Mouse (Mus musculus): ENCODE data around the gene Tmcc3. TPM values are rescaled to one million over a fixed set of nuclear protein-coding genes. Genes with fewer than 3 reads are reported as not detected.

Gene Tmcc3
- polyA plus RNA-seq, 1 experiment from 2014 or later: 2.8 TPM

DNA sequence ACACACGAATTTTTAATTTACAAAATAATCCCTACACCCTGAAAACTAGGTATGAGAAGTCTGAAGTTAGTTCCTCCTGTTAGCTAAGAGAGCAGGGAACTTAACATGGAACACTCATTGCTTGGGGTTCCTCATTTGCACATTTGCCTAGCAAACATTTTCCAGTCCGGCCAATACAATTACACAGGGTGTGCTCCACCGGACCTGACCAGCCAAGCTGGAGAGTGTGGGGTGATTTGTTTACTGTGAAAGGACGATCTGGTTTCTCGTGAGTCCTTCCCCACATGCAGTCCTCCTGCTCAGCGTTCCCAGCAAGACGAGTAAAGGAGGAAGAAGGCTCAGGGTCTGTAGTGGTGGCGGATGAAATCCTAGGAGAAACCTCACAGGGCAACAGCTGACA, 159.7 kb downstream of the Tmcc3 start:
- no peak overlapping the region for H3K9ac ChIP-seq (ENCODE audit: low read length)
- WGBS: 79% methylated on average over 8 of the region's 8 CpGs
- H3K36me3 ChIP-seq (ENCODE audit: control insufficient read depth, insufficient read depth, low read length): no peaks in the 10 kb centered on the region
- ATAC-seq (replicated peaks; ENCODE audit: low FRiP score): no peak
- H3K27ac ChIP-seq (ENCODE audit: low read depth, low read length): no peak overlapping the region
- no peaks in the 10 kb centered on the region for H3K9me3 ChIP-seq (ENCODE audit: control insufficient read depth, low read length)
- no peak overlapping the region for H3K4me3 ChIP-seq (ENCODE audit: low read depth, low read length)
- DNase-seq (ENCODE audit: low spot score): no peak
- no peaks in the 10 kb centered on the region for H3K27me3 ChIP-seq (ENCODE audit: control insufficient read depth, insufficient read depth, low read length)
- no peak overlapping the region for H3K4me2 ChIP-seq (ENCODE audit: low read depth, low read length, severe bottlenecking)
- no peaks in the 10 kb centered on the region for H3K4me1 ChIP-seq (replicated peaks; ENCODE audit: control insufficient read depth, insufficient read depth, low read length)

GRCm38 (mm10) chr10:94473501-94473900, 161.8 kb downstream of the Tmcc3 start:
- H3K27me3 ChIP-seq (ENCODE audit: control insufficient read depth, insufficient read depth, low read length): no peaks in the 10 kb centered on the region
- no peak overlapping the region for H3K9ac ChIP-seq (ENCODE audit: low read length)
- 89% methylated on average over 5 of the region's 5 CpGs for WGBS
- H3K27ac ChIP-seq (ENCODE audit: low read depth, low read length): no peak overlapping the region
- H3K4me3 ChIP-seq (ENCODE audit: low read depth, low read length): no peak overlapping the region
- H3K4me2 ChIP-seq (ENCODE audit: low read depth, low read length, severe bottlenecking): no peak overlapping the region
- DNase-seq (ENCODE audit: low spot score): no peak
- ATAC-seq (replicated peaks; ENCODE audit: low FRiP score): no peak
- H3K9me3 ChIP-seq (ENCODE audit: control insufficient read depth, low read length): no peaks in the 10 kb centered on the region
- no peaks in the 10 kb centered on the region for H3K4me1 ChIP-seq (replicated peaks; ENCODE audit: control insufficient read depth, insufficient read depth, low read length)
- no peaks in the 10 kb centered on the region for H3K36me3 ChIP-seq (ENCODE audit: control insufficient read depth, insufficient read depth, low read length)

- no peak for ATAC-seq (replicated peaks; ENCODE audit: low FRiP score)
- no peak for DNase-seq (ENCODE audit: low spot score)
- Histone ChIP-seq H3K9ac (ENCODE audit: low read length) (no peak overlapping the region), H3K4me3 (ENCODE audit: low read depth, low read length) (no peak overlapping the region), H3K27me3 (ENCODE audit: control insufficient read depth, insufficient read depth, low read length) (no peaks in the 10 kb centered on the region), H3K4me1 (replicated peaks; ENCODE audit: control insufficient read depth, insufficient read depth, low read length) (no peaks in the 10 kb centered on the region), H3K4me2 (ENCODE audit: low read depth, low read length, severe bottlenecking) (no peak overlapping the region), H3K9me3 (ENCODE audit: control insufficient read depth, low read length) (no peaks in the 10 kb centered on the region), H3K36me3 (ENCODE audit: control insufficient read depth, insufficient read depth, low read length) (no peaks in the 10 kb centered on the region), H3K27ac (ENCODE audit: low read depth, low read length) (no peak overlapping the region)
- 88% methylated on average over 5 of the region's 5 CpGs for WGBS
Observed at GRCm38 (mm10) chr10:94474185-94474584, 162.4 kb downstream of the Tmcc3 start.

DNA sequence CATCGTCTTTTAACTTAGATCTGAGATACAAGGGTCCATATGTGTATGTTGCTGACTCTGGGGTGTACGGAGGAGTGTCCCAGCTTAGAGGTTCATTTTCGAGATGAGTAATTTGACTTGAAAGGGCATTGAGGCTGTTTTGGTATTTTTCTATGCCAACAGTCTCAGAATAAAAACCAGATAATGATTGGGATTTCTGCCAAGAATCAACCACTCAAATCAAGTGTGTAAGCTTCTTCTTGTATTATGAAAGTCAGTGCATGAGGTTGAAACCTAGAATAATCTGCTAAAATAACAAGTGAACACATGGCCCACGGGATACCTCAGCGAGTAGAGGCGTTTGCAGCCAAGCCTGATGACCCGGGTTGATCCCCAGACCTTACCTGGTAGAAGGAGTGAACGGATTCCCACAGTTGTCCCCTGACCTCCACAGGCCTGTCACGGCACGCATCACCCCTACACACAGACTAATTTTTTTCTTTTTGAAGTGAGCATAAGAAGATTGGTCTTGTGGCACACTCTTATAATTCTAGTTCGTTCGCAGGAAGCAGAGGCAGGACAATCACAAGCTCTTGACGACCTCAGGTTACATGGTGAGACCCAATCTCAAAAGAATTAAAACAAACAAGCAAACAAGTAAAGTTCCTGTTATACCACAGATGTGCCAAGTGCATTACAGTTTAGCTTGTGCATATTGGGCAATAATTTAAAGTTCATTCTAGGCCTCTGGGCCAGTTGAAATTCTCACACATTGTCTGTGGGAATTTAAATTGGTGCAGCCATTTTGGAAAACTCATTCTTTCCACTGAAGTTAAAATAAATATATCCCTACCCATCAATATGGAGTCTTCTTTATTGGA, 165.8 kb downstream of the Tmcc3 start:
- H3K36me3 ChIP-seq (ENCODE audit: control insufficient read depth, insufficient read depth, low read length): no peaks in the 10 kb centered on the region

DNA sequence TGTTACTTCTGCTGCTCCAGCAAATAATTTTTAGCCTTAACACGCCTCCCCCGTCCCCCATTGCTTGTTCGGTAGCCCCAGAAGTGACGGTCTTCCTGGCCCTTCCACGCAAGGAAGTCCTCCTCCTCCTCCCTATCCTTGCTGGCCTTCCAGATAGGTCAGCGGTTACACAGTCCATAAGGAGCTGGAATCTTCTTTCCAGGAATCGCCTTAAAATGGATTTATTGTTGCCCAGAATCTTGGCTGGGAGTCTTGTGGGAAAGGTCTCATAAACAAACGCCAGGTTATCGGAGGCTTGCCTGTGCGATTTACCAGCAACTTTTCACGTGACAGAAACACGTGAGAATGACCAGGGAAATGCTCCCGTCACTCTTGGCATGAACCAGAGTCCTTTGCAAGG, 167.9 kb downstream of the Tmcc3 start:
- Histone ChIP-seq H3K9ac (ENCODE audit: low read length) (no peak overlapping the region), H3K9me3 (ENCODE audit: control insufficient read depth, low read length) (peaks cover 3% of the 10 kb centered on the region; the same call in 1 of the 2 replicates), H3K4me2 (ENCODE audit: low read depth, low read length, severe bottlenecking) (no peak overlapping the region), H3K27me3 (ENCODE audit: control insufficient read depth, insufficient read depth, low read length) (no peaks in the 10 kb centered on the region), H3K4me3 (ENCODE audit: low read depth, low read length) (no peak overlapping the region), H3K4me1 (replicated peaks; ENCODE audit: control insufficient read depth, insufficient read depth, low read length) (no peaks in the 10 kb centered on the region), H3K36me3 (ENCODE audit: control insufficient read depth, insufficient read depth, low read length) (no peaks in the 10 kb centered on the region), H3K27ac (ENCODE audit: low read depth, low read length) (no peak overlapping the region)
- 93% methylated on average over 13 of the region's 13 CpGs for WGBS
- ATAC-seq (replicated peaks; ENCODE audit: low FRiP score) (no peak), DNase-seq (ENCODE audit: low spot score) (no peak)

More for the DNA sequence above, 165.8 kb downstream of the Tmcc3 start:
- H3K9ac ChIP-seq (ENCODE audit: low read length): no peak overlapping the region
- H3K4me3 ChIP-seq (ENCODE audit: low read depth, low read length): no peak overlapping the region
- DNase-seq (ENCODE audit: low spot score): no peak
- no peak for ATAC-seq (replicated peaks; ENCODE audit: low FRiP score)
- no peaks in the 10 kb centered on the region for H3K4me1 ChIP-seq (replicated peaks; ENCODE audit: control insufficient read depth, insufficient read depth, low read length)
- peaks cover 3% of the 10 kb centered on the region; the same call in 1 of the 2 replicates for H3K9me3 ChIP-seq (ENCODE audit: control insufficient read depth, low read length)
- 92% methylated on average over 13 of the region's 13 CpGs for WGBS
- H3K27me3 ChIP-seq (ENCODE audit: control insufficient read depth, insufficient read depth, low read length): no peaks in the 10 kb centered on the region
- H3K27ac ChIP-seq (ENCODE audit: low read depth, low read length): no peak overlapping the region
- H3K4me2 ChIP-seq (ENCODE audit: low read depth, low read length, severe bottlenecking): no peak overlapping the region

DNA sequence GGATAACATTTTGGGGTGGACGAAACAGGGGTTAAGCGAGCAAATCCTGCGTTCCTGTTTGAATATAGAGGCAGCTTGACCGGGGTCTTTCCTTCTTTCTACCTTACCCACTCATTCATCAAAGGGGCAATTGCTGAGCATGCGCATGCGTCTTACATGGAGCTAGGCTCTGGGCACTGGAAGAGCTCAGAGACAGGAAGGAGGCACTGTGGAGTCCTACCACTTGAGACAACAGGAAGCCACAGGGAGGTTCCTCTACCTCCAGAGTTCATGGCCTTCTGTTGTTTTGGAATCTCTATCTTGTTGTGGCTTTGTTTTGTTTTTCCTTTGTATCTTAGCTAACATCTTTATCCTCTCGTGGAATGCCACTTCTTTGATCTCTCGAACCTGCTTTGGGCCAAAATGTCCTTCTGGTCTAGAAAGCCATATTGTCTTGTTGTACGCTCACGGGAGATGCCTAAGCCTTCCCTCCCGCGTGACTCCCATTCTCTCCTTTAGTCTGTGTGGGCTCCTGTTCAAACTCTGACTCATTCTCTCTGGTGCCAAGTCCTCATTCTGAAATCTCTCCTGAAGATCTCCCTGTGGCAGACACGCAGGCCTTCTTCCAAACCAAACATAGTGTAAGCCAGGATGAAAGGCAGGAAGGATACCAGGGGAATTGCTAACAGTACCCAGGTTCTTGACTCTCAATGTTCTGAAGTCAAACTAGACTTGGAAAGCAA, 168.8 kb downstream of the Tmcc3 start:
- no peak for DNase-seq (ENCODE audit: low spot score)
- ATAC-seq (replicated peaks; ENCODE audit: low FRiP score): no peak
- WGBS: 86% methylated on average over 13 of the region's 13 CpGs

DNA sequence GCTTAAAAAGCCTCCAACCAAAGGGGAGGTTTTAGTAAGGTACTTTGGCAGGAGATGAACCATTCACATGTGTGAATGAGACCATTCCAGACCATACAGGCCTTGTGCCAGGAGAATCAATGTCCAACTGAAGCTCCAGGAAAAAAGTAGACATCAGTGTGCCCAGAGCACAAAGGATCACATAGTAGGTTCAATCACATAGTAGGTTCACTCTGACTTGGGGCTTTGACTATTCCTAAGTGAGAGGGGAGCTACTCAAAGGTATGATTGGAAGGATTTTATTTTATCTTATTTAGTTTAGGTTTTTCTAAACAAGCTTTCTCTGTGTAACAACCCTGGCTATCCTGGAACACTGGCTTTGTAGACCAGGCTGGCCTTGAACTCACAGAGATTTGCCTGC, 169.9 kb downstream of the Tmcc3 start:
- Histone ChIP-seq H3K27me3 (ENCODE audit: control insufficient read depth, insufficient read depth, low read length) (no peaks in the 10 kb centered on the region), H3K4me3 (ENCODE audit: low read depth, low read length) (no peak overlapping the region), H3K4me2 (ENCODE audit: low read depth, low read length, severe bottlenecking) (no peak overlapping the region), H3K9ac (ENCODE audit: low read length) (no peak overlapping the region), H3K4me1 (replicated peaks; ENCODE audit: control insufficient read depth, insufficient read depth, low read length) (no peaks in the 10 kb centered on the region), H3K9me3 (ENCODE audit: control insufficient read depth, low read length) (peaks cover 3% of the 10 kb centered on the region; the same call in 1 of the 2 replicates), H3K36me3 (ENCODE audit: control insufficient read depth, insufficient read depth, low read length) (no peaks in the 10 kb centered on the region), H3K27ac (ENCODE audit: low read depth, low read length) (no peak overlapping the region)
- DNase-seq (ENCODE audit: low spot score): no peak
- no peak for ATAC-seq (replicated peaks; ENCODE audit: low FRiP score)

More for the DNA sequence above, 168.8 kb downstream of the Tmcc3 start:
- H3K9ac ChIP-seq (ENCODE audit: low read length): no peak overlapping the region
- no peak overlapping the region for H3K4me3 ChIP-seq (ENCODE audit: low read depth, low read length)
- no peaks in the 10 kb centered on the region for H3K27me3 ChIP-seq (ENCODE audit: control insufficient read depth, insufficient read depth, low read length)
- H3K4me1 ChIP-seq (replicated peaks; ENCODE audit: control insufficient read depth, insufficient read depth, low read length): no peaks in the 10 kb centered on the region
- H3K36me3 ChIP-seq (ENCODE audit: control insufficient read depth, insufficient read depth, low read length): no peaks in the 10 kb centered on the region
- no peak overlapping the region for H3K4me2 ChIP-seq (ENCODE audit: low read depth, low read length, severe bottlenecking)
- H3K27ac ChIP-seq (ENCODE audit: low read depth, low read length): no peak overlapping the region
- H3K9me3 ChIP-seq (ENCODE audit: control insufficient read depth, low read length): peaks cover 3% of the 10 kb centered on the region; the same call in 1 of the 2 replicates

- no peak overlapping the region for H3K9ac ChIP-seq (ENCODE audit: low read length)
- no peak for ATAC-seq (replicated peaks; ENCODE audit: low FRiP score)
- WGBS: 84% methylated on average over 2 of the region's 2 CpGs
Observed at GRCm38 (mm10) chr10:94486179-94486578, 174.4 kb downstream of the Tmcc3 start.

More at GRCm38 (mm10) chr10:94486179-94486578, 174.4 kb downstream of the Tmcc3 start:
- Histone ChIP-seq H3K9me3 (ENCODE audit: control insufficient read depth, low read length) (peaks cover 3% of the 10 kb centered on the region; the same call in 1 of the 2 replicates), H3K27me3 (ENCODE audit: control insufficient read depth, insufficient read depth, low read length) (no peaks in the 10 kb centered on the region), H3K27ac (ENCODE audit: low read depth, low read length) (no peak overlapping the region), H3K36me3 (ENCODE audit: control insufficient read depth, insufficient read depth, low read length) (no peaks in the 10 kb centered on the region), H3K4me2 (ENCODE audit: low read depth, low read length, severe bottlenecking) (no peak overlapping the region), H3K4me3 (ENCODE audit: low read depth, low read length) (no peak overlapping the region), H3K4me1 (replicated peaks; ENCODE audit: control insufficient read depth, insufficient read depth, low read length) (no peaks in the 10 kb centered on the region)
- no peak for DNase-seq (ENCODE audit: low spot score)

Measured in forebrain, embryonic 11.5 days (tissue).